Mouse (Mus musculus) heart, adult 2 months (tissue): Measurements from ENCODE around the gene Mcrs1.

Source experiments
- CTCF ChIP-seq: fragments of 200-600 bp; IDR thresholded peaks from 2 replicates; pipeline ENCODE4 v1.8.1; 2022; ENCODE audit warnings: antibody characterized with exemption, mild to moderate bottlenecking, moderate library complexity
- POLR2A ChIP-seq: fragments of 200-500 bp; IDR thresholded peaks from 2 replicates; pipeline ENCODE4 v1.6.1; 2011; ENCODE audit warnings: mild to moderate bottlenecking, low read depth, low read length, control low read depth; ENCODE audit not compliant: insufficient read depth

- TF ChIP-seq CTCF = no peak
- no peak for TF ChIP-seq POLR2A
Observed at GRCm38 (mm10) chr15:99224208-99224911, 27.4 kb downstream of the Mcrs1 start, which contains the start of gene Kcnh3.
